Mouse (Mus musculus) brain, embryonic 14.5 days (tissue): ENCODE results near the gene Usp48.

Experiments
- CTCF ChIP-seq: fragments of 200-500 bp; IDR thresholded peaks from 2 replicates; pipeline ENCODE4 v1.5.1; 2012; ENCODE audit warnings: inconsistent platforms, mild to moderate bottlenecking, moderate library complexity, borderline replicate concordance; ENCODE audit not compliant: insufficient read depth, insufficient read length; ENCODE audit errors: extremely low read depth
- POLR2A ChIP-seq: fragments of 200-500 bp; IDR thresholded peaks from 2 replicates; pipeline ENCODE4 v1.6.1; 2012; ENCODE audit warnings: mild to moderate bottlenecking, inconsistent platforms, borderline replicate concordance; ENCODE audit not compliant: poor library complexity, insufficient read depth, insufficient read length, severe bottlenecking; ENCODE audit errors: extremely low read depth

DNA sequence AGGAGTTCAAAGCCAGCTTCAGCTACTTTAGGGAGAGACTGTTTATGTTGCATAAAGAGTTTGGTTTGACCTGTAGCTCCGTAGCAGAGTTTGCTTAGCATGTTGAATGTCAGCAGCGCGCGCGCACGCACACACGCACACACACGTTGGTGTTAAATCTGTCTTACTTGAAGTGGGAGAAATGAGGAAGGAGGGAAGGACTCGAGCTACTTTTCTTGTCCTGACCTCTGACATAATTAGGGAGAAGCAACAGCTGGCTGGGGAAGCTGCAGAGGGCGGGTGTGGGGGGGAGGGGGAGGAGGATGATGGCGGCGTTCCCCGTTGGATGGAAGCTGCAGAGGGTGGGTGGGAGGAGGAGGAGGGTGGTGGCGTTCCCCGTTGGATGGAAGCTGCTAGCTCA is 16.7 kb downstream of the Usp48 start:
- no peak for TF ChIP-seq CTCF
- TF ChIP-seq POLR2A: no peak
